In genomic region chr15:81703094-81703489, GRCm38 (mm10) we compare ENCODE assay signal across 20 mouse cellular contexts. TPM values are rescaled to one million over a fixed set of nuclear protein-coding genes. Genes with fewer than 3 reads are reported as not detected.
DNase-seq lines count a peak whose midpoint lies in the region; ATAC-seq and TF ChIP-seq lines count a peak whose summit lies in the region.
"Had no signal": no experiment of that assay in that cellular context is flagged by ENCODE, and none has a peak within 500 bp of the region (broad histone marks: within the 10 kb centered on the region; RNA-seq: fewer than 3 reads in every experiment).

No protein-coding gene starts in this region.

- no peaks in the 10 kb centered on the region for H3K9me3 ChIP-seq in limb, embryonic 14.5 days (ENCODE audit: control insufficient read depth, low read length)
- H3K9me3 ChIP-seq in limb, embryonic 10.5 days (replicated peaks), result no peaks in the 10 kb centered on the region
- no peaks in the 10 kb centered on the region for H3K9me3 ChIP-seq in CH12.LX (replicated peaks; ENCODE audit: low read length)
- H3K9me3 ChIP-seq in liver, embryonic 11.5 days (ENCODE audit: control insufficient read depth, low read length), result no peaks in the 10 kb centered on the region
- H3K9me3 ChIP-seq: embryonic facial prominence, embryonic 13.5 days; forebrain, embryonic 15.5 days; heart, embryonic 13.5 days had no signal

- TF ChIP-seq POLR2A in limb, embryonic 14.5 days (IDR thresholded peaks at IDR 0.05; ENCODE audit: borderline replicate concordance, extremely low read depth, insufficient read depth, insufficient read length), result no peak
- 0 out of 2 replicates have a peak, but pooled peaks have one; percentile 12 for TF ChIP-seq POLR2A in CH12.LX (IDR thresholded peaks at IDR 0.05; ENCODE audit: low read depth, low read length)

- H3K27me3 ChIP-seq in limb, embryonic 14.5 days (ENCODE audit: control insufficient read depth, insufficient read depth, low read length), result no peaks in the 10 kb centered on the region
- no peaks in the 10 kb centered on the region for H3K27me3 ChIP-seq in limb, embryonic 10.5 days (ENCODE audit: low read depth, poor library complexity, severe bottlenecking)
- no peaks in the 10 kb centered on the region for H3K27me3 ChIP-seq in CH12.LX (replicated peaks)
- no peaks in the 10 kb centered on the region for H3K27me3 ChIP-seq in liver, embryonic 11.5 days (replicated peaks; ENCODE audit: control insufficient read depth, insufficient read depth, low read length)
- H3K27me3 ChIP-seq: embryonic facial prominence, embryonic 13.5 days; forebrain, embryonic 15.5 days; heart, embryonic 13.5 days; Patski had no signal

- peaks cover 49% of the 10 kb centered on the region for H3K36me3 ChIP-seq in limb, embryonic 14.5 days (ENCODE audit: control insufficient read depth, insufficient read depth, low read length)
- peaks cover 63% of the 10 kb centered on the region for H3K36me3 ChIP-seq in limb, embryonic 10.5 days
- H3K36me3 ChIP-seq in CH12.LX (replicated peaks in 1 of 2; ENCODE audit: control insufficient read depth in 1 of 2, insufficient read depth in 1 of 2, low read length in 1 of 2), result peaks cover 44 to 59% of the 10 kb centered on the region in 2 experiments
- peaks cover 43% of the 10 kb centered on the region for H3K36me3 ChIP-seq in liver, embryonic 11.5 days (ENCODE audit: control insufficient read depth, insufficient read depth, low read length)

- no peak for DNase-seq in limb, embryonic 14.5 days (ENCODE audit: low spot score)
- DNase-seq in limb, embryonic 10.5 days (ENCODE audit: low spot score), result no peak
- DNase-seq in CH12.LX (ENCODE audit: extremely low read depth), result no peak
- DNase-seq in liver, embryonic 11.5 days (ENCODE audit: low spot score), result no peak
- no peak for DNase-seq in left cerebral cortex, adult 11 months (ENCODE audit: low spot score)
- DNase-seq: adrenal gland, postnatal 14 days; cerebellum, adult 11-12 months; cerebellum, adult 9-10 months; cerebellum, postnatal 36 days; gastrocnemius, postnatal 36 days; heart, adult 11 months; heart, postnatal 36 days had no signal

- no peak overlapping the region for H3K9ac ChIP-seq in limb, embryonic 14.5 days (ENCODE audit: low read depth, low read length, severe bottlenecking)
- no peak overlapping the region for H3K9ac ChIP-seq in CH12.LX (ENCODE audit: insufficient read depth, low read depth)
- no peak overlapping the region for H3K9ac ChIP-seq in liver, embryonic 11.5 days (ENCODE audit: low read depth, low read length)
- H3K9ac ChIP-seq: embryonic facial prominence, embryonic 13.5 days; forebrain, embryonic 15.5 days; heart, embryonic 13.5 days had no signal

- dilution Hi-C loops in CH12.LX (cut with MboI; ENCODE audit: extremely low pct_ligation_motif_present, extremely low pct_unique_long_range_greater_than_20kb, low sequenced_read_pairs), result no loop called here

- in situ Hi-C loops in CH12.LX (cut with MboI; ENCODE audit: low pct_ligation_motif_present, low pct_unique_long_range_greater_than_20kb, low sequenced_read_pairs), result loop anchor here (25.0 kb wide), 1 partner anchor 209 kb away; no protein-coding TSS in a partner anchor

- 86% methylated on average over 3 of the region's 3 CpGs for WGBS in limb, embryonic 14.5 days
- 91% methylated on average over 3 of the region's 3 CpGs for WGBS in limb, embryonic 10.5 days
- 87% methylated on average over 3 of the region's 3 CpGs for WGBS in liver, embryonic 11.5 days

- no peaks in the 10 kb centered on the region for H3K79me2 ChIP-seq in CH12.LX (replicated peaks; ENCODE audit: control insufficient read depth, extremely low read depth, insufficient read depth, poor library complexity, severe bottlenecking)

- no peaks in the 10 kb centered on the region for H3K4me1 ChIP-seq in limb, embryonic 14.5 days (ENCODE audit: control insufficient read depth, insufficient read depth, low read length)
- H3K4me1 ChIP-seq in limb, embryonic 10.5 days, result no peaks in the 10 kb centered on the region
- H3K4me1 ChIP-seq in CH12.LX (ENCODE audit: control insufficient read depth in 1 of 2, insufficient read depth in 2 of 2), result no peaks in the 10 kb centered on the region
- no peaks in the 10 kb centered on the region; the same call in 1 of the 2 replicates for H3K4me1 ChIP-seq in liver, embryonic 11.5 days (replicated peaks; ENCODE audit: control insufficient read depth, insufficient read depth, low read length)
- H3K4me1 ChIP-seq: embryonic facial prominence, embryonic 13.5 days; forebrain, embryonic 15.5 days; heart, embryonic 13.5 days had no signal

- no peak overlapping the region for H3K4me2 ChIP-seq in limb, embryonic 14.5 days (replicated peaks; ENCODE audit: low read depth, low read length, severe bottlenecking)
- no peak overlapping the region for H3K4me2 ChIP-seq in CH12.LX (ENCODE audit: insufficient read depth, low read depth, poor library complexity, severe bottlenecking)
- H3K4me2 ChIP-seq in liver, embryonic 11.5 days, result no peak overlapping the region
- H3K4me2 ChIP-seq: embryonic facial prominence, embryonic 13.5 days; forebrain, embryonic 15.5 days; heart, embryonic 13.5 days had no signal

- TF ChIP-seq RAD21 in CH12.LX (IDR thresholded peaks at IDR 0.05; ENCODE audit: low read depth, low read length), result no peak

- TF ChIP-seq CTCF in CH12.LX (conservative IDR thresholded peaks at IDR 0.05 in 1 of 2, IDR thresholded peaks at IDR 0.05 in 1 of 2; ENCODE audit: low read depth in 2 of 2, low read length in 2 of 2), result no peak

- H3K4me3 ChIP-seq in limb, embryonic 14.5 days (replicated peaks; ENCODE audit: low read length), result no peak overlapping the region
- no peak overlapping the region for H3K4me3 ChIP-seq in limb, embryonic 10.5 days
- no peak overlapping the region for H3K4me3 ChIP-seq in CH12.LX (replicated peaks in 1 of 3; ENCODE audit: low read depth in 2 of 3, low read length in 2 of 3, poor library complexity in 1 of 3)
- H3K4me3 ChIP-seq in liver, embryonic 11.5 days (ENCODE audit: low read depth, low read length), result no peak overlapping the region
- H3K4me3 ChIP-seq: embryonic facial prominence, embryonic 13.5 days; forebrain, embryonic 15.5 days; heart, embryonic 13.5 days had no signal

- no peak overlapping the region for H3K27ac ChIP-seq in limb, embryonic 14.5 days (replicated peaks; ENCODE audit: low read depth, low read length)
- no peak overlapping the region for H3K27ac ChIP-seq in limb, embryonic 10.5 days
- H3K27ac ChIP-seq in CH12.LX (ENCODE audit: insufficient read depth, low read depth), result no peak overlapping the region
- no peak overlapping the region for H3K27ac ChIP-seq in liver, embryonic 11.5 days (ENCODE audit: low read depth, low read length)
- H3K27ac ChIP-seq: embryonic facial prominence, embryonic 13.5 days; forebrain, embryonic 15.5 days; heart, embryonic 13.5 days had no signal

- TF ChIP-seq EP300 in CH12.LX (IDR thresholded peaks at IDR 0.05; ENCODE audit: low read length), result no peak

- peak; percentile 34; the same call in 1 of the 2 replicates for ATAC-seq in limb, embryonic 14.5 days (ENCODE audit: low FRiP score, low read depth)
- ATAC-seq in liver, embryonic 11.5 days (replicated peaks; ENCODE audit: low FRiP score), result peak; percentile 2; the same call in 1 of the 2 replicates
- no peak for ATAC-seq in erythroid progenitor cell, adult 5-6 weeks (replicated peaks; ENCODE audit: low FRiP score, poor library complexity, severe bottlenecking)
- ATAC-seq: activated CD4-positive, CD25-positive, alpha-beta regulatory T cell, adult 4 months; CD4-positive, CD25-positive, alpha-beta regulatory T cell, adult 4 months; forebrain, embryonic 15.5 days; hindbrain, embryonic 16.5 days; Patski had no signal

RNA-seq across cellular contexts. Expression of gene Chadl, which starts 6.0 kb away (rescaled TPM):
- polyA plus RNA-seq in limb, embryonic 14.5 days (2012; rRNA removed), result 46.3 and 87.4 TPM in 2 replicates
- polyA plus RNA-seq in limb, embryonic 14.5 days (2014; fragmentation: Nextera tagmentation; extraction: Ambion mirVana), result 22.6 and 27.4 TPM in 2 replicates
- polyA plus RNA-seq in limb, embryonic 10.5 days (2016; fragmentation: Nextera tagmentation; extraction: Ambion mirVana), result 1.3 and 2.4 TPM in 2 replicates
- total RNA-seq in CH12.LX (2012; rRNA removed), result 0.17 and 0.21 TPM in 2 replicates
- not detected in 2 replicates for total RNA-seq in CH12.LX (2014; rRNA removed)
- polyA plus RNA-seq in CH12.LX (2012; ENCODE audit: insufficient read length, low read depth), result 0.40 and 0.51 TPM in 2 replicates
- polyA plus RNA-seq in liver, embryonic 11.5 days (2014; fragmentation: Nextera tagmentation; extraction: Ambion mirVana), result 0.87 and 1.5 TPM in 2 replicates
- not detected in 2 replicates for total RNA-seq in erythroid progenitor cell, adult 5-6 weeks (2015; ENCODE audit: low replicate concordance)
- total RNA-seq in erythroid progenitor cell, adult 5-6 weeks (2017; ENCODE audit: low replicate concordance), result not detected in 2 replicates

RNA-seq across cellular contexts. Expression of gene L3mbtl2, which starts 39.4 kb away (rescaled TPM):
- 16.2 and 18.1 TPM in 2 replicates for polyA plus RNA-seq in limb, embryonic 14.5 days (2012; rRNA removed)
- 14.5 and 15.9 TPM in 2 replicates for polyA plus RNA-seq in limb, embryonic 14.5 days (2014; fragmentation: Nextera tagmentation; extraction: Ambion mirVana)
- polyA plus RNA-seq in limb, embryonic 10.5 days (2016; fragmentation: Nextera tagmentation; extraction: Ambion mirVana), result 37.1 and 42.1 TPM in 2 replicates
- 29.7 and 40.8 TPM in 2 replicates for total RNA-seq in CH12.LX (2012; rRNA removed)
- 26.4 and 29.2 TPM in 2 replicates for total RNA-seq in CH12.LX (2014; rRNA removed)
- polyA plus RNA-seq in CH12.LX (2012; ENCODE audit: insufficient read length, low read depth), result 37.3 and 40.0 TPM in 2 replicates
- polyA plus RNA-seq in liver, embryonic 11.5 days (2014; fragmentation: Nextera tagmentation; extraction: Ambion mirVana), result 39.0 and 43.1 TPM in 2 replicates
- total RNA-seq in erythroid progenitor cell, adult 5-6 weeks (2015; ENCODE audit: low replicate concordance), result 6.1 and 10.9 TPM in 2 replicates
- total RNA-seq in erythroid progenitor cell, adult 5-6 weeks (2017; ENCODE audit: low replicate concordance), result 10.4 and 30.9 TPM in 2 replicates

RNA-seq across cellular contexts. Expression of gene Zc3h7b, which starts 41.8 kb away (rescaled TPM):
- 61.9 and 70.8 TPM in 2 replicates for polyA plus RNA-seq in limb, embryonic 14.5 days (2012; rRNA removed)
- 38.5 and 43.2 TPM in 2 replicates for polyA plus RNA-seq in limb, embryonic 14.5 days (2014; fragmentation: Nextera tagmentation; extraction: Ambion mirVana)
- polyA plus RNA-seq in limb, embryonic 10.5 days (2016; fragmentation: Nextera tagmentation; extraction: Ambion mirVana), result 51.7 and 57.5 TPM in 2 replicates
- total RNA-seq in CH12.LX (2012; rRNA removed) (19.7 and 20.4 TPM in 2 replicates), CH12.LX (2014; rRNA removed) (7.9 and 8.4 TPM in 2 replicates)
- 37.2 and 43.1 TPM in 2 replicates for polyA plus RNA-seq in CH12.LX (2012; ENCODE audit: insufficient read length, low read depth)
- 23.4 and 24.2 TPM in 2 replicates for polyA plus RNA-seq in liver, embryonic 11.5 days (2014; fragmentation: Nextera tagmentation; extraction: Ambion mirVana)
- 4.6 and 7.2 TPM in 2 replicates for total RNA-seq in erythroid progenitor cell, adult 5-6 weeks (2015; ENCODE audit: low replicate concordance)
- 1.8 and 3.6 TPM in 2 replicates for total RNA-seq in erythroid progenitor cell, adult 5-6 weeks (2017; ENCODE audit: low replicate concordance)

RNA-seq across cellular contexts. Expression of gene Rangap1, which starts 42.2 kb away (rescaled TPM):
- polyA plus RNA-seq in limb, embryonic 14.5 days (2012; rRNA removed), result 69.7 and 74.3 TPM in 2 replicates
- polyA plus RNA-seq in limb, embryonic 14.5 days (2014; fragmentation: Nextera tagmentation; extraction: Ambion mirVana), result 83.7 and 86.6 TPM in 2 replicates
- polyA plus RNA-seq in limb, embryonic 10.5 days (2016; fragmentation: Nextera tagmentation; extraction: Ambion mirVana), result 150 and 166 TPM in 2 replicates
- total RNA-seq in CH12.LX (2012; rRNA removed) (180 and 227 TPM in 2 replicates), CH12.LX (2014; rRNA removed) (128 and 130 TPM in 2 replicates)
- 207 and 213 TPM in 2 replicates for polyA plus RNA-seq in CH12.LX (2012; ENCODE audit: insufficient read length, low read depth)
- 134 and 139 TPM in 2 replicates for polyA plus RNA-seq in liver, embryonic 11.5 days (2014; fragmentation: Nextera tagmentation; extraction: Ambion mirVana)
- 103 and 106 TPM in 2 replicates for total RNA-seq in erythroid progenitor cell, adult 5-6 weeks (2015; ENCODE audit: low replicate concordance)
- 162 and 182 TPM in 2 replicates for total RNA-seq in erythroid progenitor cell, adult 5-6 weeks (2017; ENCODE audit: low replicate concordance)
